Mouse (Mus musculus) lung, adult 2 months (tissue): ENCODE measurements at regions not wholly inside any gene's neighbourhood (a gene's known extent, or its start where the extent isn't known, plus 50 kb on each side); places are given as distances from the start of the nearest gene placed in this dataset.

Experiments
- CTCF ChIP-seq: fragments of 200-500 bp; IDR thresholded peaks from 2 replicates; pipeline ENCODE4 v1.5.1; 2011; ENCODE audit warnings: mild to moderate bottlenecking, low read length, control low read depth; ENCODE audit not compliant: insufficient read depth
- POLR2A ChIP-seq: fragments of 200-500 bp; IDR thresholded peaks from 2 replicates; pipeline ENCODE4 v1.6.1; 2011; ENCODE audit warnings: low read depth, mild to moderate bottlenecking, control low read depth, low read length, borderline replicate concordance; ENCODE audit errors: extremely low read depth

DNA sequence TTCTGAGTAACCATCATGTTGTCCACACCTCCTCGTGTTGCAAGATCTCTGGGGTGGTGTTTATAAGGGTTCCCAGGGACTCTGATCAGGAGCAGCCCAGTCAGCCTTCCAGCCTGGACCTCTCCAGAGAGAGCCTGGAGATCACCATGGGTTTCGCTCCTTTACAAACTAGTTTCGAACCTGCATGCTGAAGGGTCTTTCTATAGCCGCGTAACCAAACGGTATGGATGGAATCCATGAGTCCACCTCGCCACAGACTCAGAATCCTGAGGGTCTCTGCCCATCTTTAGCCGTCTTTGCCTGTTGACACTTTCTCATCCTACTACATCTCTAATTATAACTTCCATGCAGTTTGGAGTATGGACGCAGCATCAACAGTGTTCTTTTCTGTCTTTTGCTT, 206.0 kb upstream of the Spred2 start:
- TF ChIP-seq CTCF (no peak), POLR2A (no peak)
